Mouse (Mus musculus) liver, postnatal 0 days (tissue): Measurements from ENCODE around the gene Gpatch8. TPM values are rescaled to one million over a fixed set of nuclear protein-coding genes. Genes with fewer than 3 reads are reported as not detected.

Experiments used
- ATAC-seq: fragments of 200-750 bp; cut with Nextera tagmentation; 2 replicates; pipeline ENCODE4 v1.8.0; 2017; ENCODE audit warnings: mild to moderate bottlenecking, moderate library complexity
- DNase-seq: peaks from one replicate; pipeline ENCODE4 v3.0.0-alpha.2; 2016
- H3K27ac ChIP-seq: fragments of 300-500 bp; sonication (generic); 2 replicates; pipeline ENCODE4 v1.5.1; 2014; ENCODE audit warnings: antibody characterized with exemption, moderate library complexity, mild to moderate bottlenecking, low read depth
- H3K27me3 ChIP-seq: fragments of 300-500 bp; sonication (generic); 2 replicates; pipeline ENCODE4 v1.6.1; 2014; ENCODE audit warnings: low read length, control low read depth, mixed read lengths; ENCODE audit not compliant: insufficient read depth
- H3K36me3 ChIP-seq: fragments of 300-500 bp; sonication (generic); replicated peaks from 2 replicates; pipeline ENCODE4 v1.6.1; 2014; ENCODE audit warnings: mild to moderate bottlenecking, control low read depth, low read length, moderate library complexity, mixed read lengths; ENCODE audit not compliant: insufficient read depth
- H3K4me1 ChIP-seq: fragments of 300-500 bp; sonication (generic); 2 replicates; pipeline ENCODE4 v1.6.1; 2014; ENCODE audit warnings: antibody characterized with exemption, mild to moderate bottlenecking, control low read depth; ENCODE audit not compliant: insufficient read depth
- H3K4me2 ChIP-seq: fragments of 300-500 bp; sonication (generic); 2 replicates; pipeline ENCODE4 v1.6.1; 2014; ENCODE audit warnings: low read depth, mild to moderate bottlenecking, low read length, moderate library complexity, mixed read lengths
- H3K4me3 ChIP-seq: fragments of 300-500 bp; sonication (generic); 2 replicates; pipeline ENCODE4 v1.5.1; 2014; ENCODE audit warnings: low read depth, low read length
- H3K9ac ChIP-seq: fragments of 300-500 bp; sonication (generic); replicated peaks from 2 replicates; pipeline ENCODE4 v1.6.1; 2014; ENCODE audit warnings: mild to moderate bottlenecking, moderate library complexity
- H3K9me3 ChIP-seq: fragments of 300-500 bp; sonication (generic); 2 replicates; pipeline ENCODE4 v1.6.1; 2016; ENCODE audit warnings: mild to moderate bottlenecking, control low read depth, low read length, mixed read lengths
- CTCF ChIP-seq: sonication (generic); IDR thresholded peaks from 2 replicates; pipeline ENCODE4 v1.5.1; 2016; ENCODE audit warnings: antibody characterized with exemption, low read depth
- EP300 ChIP-seq: IDR thresholded peaks from 2 replicates; pipeline ENCODE4 v1.6.1; 2016; ENCODE audit warnings: antibody characterized with exemption, low read depth, mild to moderate bottlenecking
- WGBS: fragments of 180-500 bp; shearing (Covaris S2); extraction: QIAGEN DNeasy Blood & Tissue Kit; methylation state at CpG from one replicate; pipeline ENCODE4 v1.1.7; 2014; ENCODE audit not compliant: insufficient replicate concordance; 5-methylcytosine and 5-hydroxymethylcytosine counted together
- polyA plus RNA-seq: library from polyadenylated mRNA; unstranded; fragments of >200 nt; fragmentation: Nextera tagmentation; extraction: Ambion mirVana; gene quantifications from 2 replicates; pipeline ENCODE4 v1.2.1, GENCODE M21; 2015

Gpatch8 gene
- polyA plus RNA-seq, 1 experiment from 2014 or later = 12.2 TPM

- ATAC-seq (no peak), DNase-seq (no peak)
- H3K27me3 ChIP-seq = no peaks in the 10 kb centered on the region
- peaks cover under 1% of the 10 kb centered on the region; the same call in 1 of the 2 replicates for H3K36me3 ChIP-seq
- H3K4me2 ChIP-seq = peak overlapping the region; percentile 99
- 35% methylated on average over 8 of the region's 8 CpGs for WGBS
- no peak overlapping the region for H3K4me3 ChIP-seq
- H3K27ac ChIP-seq = peak overlapping the region; percentile 88
- H3K9me3 ChIP-seq = no peaks in the 10 kb centered on the region
- TF ChIP-seq EP300 (no peak), CTCF (no peak)
- H3K4me1 ChIP-seq = peaks cover 18% of the 10 kb centered on the region
- peak overlapping the region; percentile 82; the same call in 1 of the 2 replicates for H3K9ac ChIP-seq
These were observed 127.1 kb downstream of the Gpatch8 start for GRCm38 (mm10) chr11:102428981-102429540.

Other genes starting within 250 kb of the Gpatch8 start
- 32.4 and 32.5 TPM in 2 replicates for gene Ubtf, start 236.7 kb downstream of the Gpatch8 start, polyA plus RNA-seq
- 311 and 329 TPM in 2 replicates for gene Slc4a1, start 190.2 kb downstream of the Gpatch8 start, polyA plus RNA-seq
- gene Rundc3a, start 163.0 kb downstream of the Gpatch8 start, polyA plus RNA-seq = 1.8 and 2.4 TPM in 2 replicates
- 510 and 522 TPM in 2 replicates for gene Slc25a39, start 148.4 kb downstream of the Gpatch8 start, polyA plus RNA-seq
- gene Grn, start 126.1 kb downstream of the Gpatch8 start, polyA plus RNA-seq = 156 and 161 TPM in 2 replicates
- gene Fam171a2, start 108.7 kb downstream of the Gpatch8 start, polyA plus RNA-seq = 0.23 and 0.72 TPM in 2 replicates
- 41.0 and 44.8 TPM in 2 replicates for gene Itga2b, start 86.3 kb downstream of the Gpatch8 start, polyA plus RNA-seq
- gene Gm11627, start 23.1 kb upstream of the Gpatch8 start, polyA plus RNA-seq = not detected in 2 replicates
- 0.17 and 0.22 TPM in 2 replicates for gene Fzd2, start 48.0 kb upstream of the Gpatch8 start, polyA plus RNA-seq
- gene Meioc, start 107.3 kb upstream of the Gpatch8 start, polyA plus RNA-seq = 0.08 TPM in 1 of 2 replicates, not detected in the other
- 9.5 and 9.6 TPM in 2 replicates for gene Ccdc43, start 141.4 kb upstream of the Gpatch8 start, polyA plus RNA-seq
- 0.20 and 0.22 TPM in 2 replicates for gene Adam11, start 205.0 kb upstream of the Gpatch8 start, polyA plus RNA-seq